Mouse (Mus musculus): ENCODE measurements at regions not wholly inside any gene's neighbourhood (a gene's known extent, or its start where the extent isn't known, plus 50 kb on each side); places are given as distances from the start of the nearest gene placed in this dataset.

DNA sequence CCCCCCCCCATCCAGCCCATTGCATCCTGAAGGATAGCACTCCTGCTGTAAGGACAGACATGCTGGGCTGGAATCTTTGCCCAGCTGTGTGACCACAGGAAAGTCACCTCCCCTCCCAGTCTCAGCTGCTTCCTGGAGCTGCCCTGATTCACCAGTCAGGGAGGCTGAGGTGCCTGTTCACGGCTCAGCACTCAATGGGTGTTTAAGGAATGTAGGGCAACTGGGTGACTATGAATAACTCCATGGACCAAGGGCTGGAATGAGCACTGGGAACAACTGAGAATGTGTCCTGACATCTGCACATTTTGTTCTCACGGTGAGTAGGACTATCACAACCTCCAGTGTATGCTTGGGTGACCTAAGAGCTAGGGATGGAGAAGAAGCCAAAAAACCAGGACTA lies 146.5 kb downstream of the Gm26897 start:
- TF ChIP-seq CTCF (IDR thresholded peaks at IDR 0.05; ENCODE audit: insufficient read depth, low read depth, low read length): no peak
- TF ChIP-seq POLR2A (IDR thresholded peaks at IDR 0.05; ENCODE audit: insufficient read depth, low read depth, low read length): no peak
